Mouse (Mus musculus) megakaryocyte progenitor cell, adult 5-6 weeks (primary cell): ENCODE data around the gene Mrps18c. TPM values are rescaled to one million over a fixed set of nuclear protein-coding genes. Genes with fewer than 3 reads are reported as not detected.
A peak's percentile ranks its signal among the peaks of the same experiment; 100 is the strongest.

Source experiments
- ATAC-seq: replicated peaks from 2 replicates; pipeline ENCODE4 v1.8.0; 2016; ENCODE audit warnings: mild to moderate bottlenecking, moderate TSS enrichment, inconsistent platforms; ENCODE audit not compliant: poor library complexity
- total RNA-seq, 2 experiments: library from RNA; stranded (forward) in 1 of 2; stranded (reverse) in 1 of 2; fragments of 157-497, 149-512 nt in 1 of 2; fragments of 200-1000 nt in 1 of 2; gene quantifications; 2 replicates each; pipeline versions ENCODE4 v1.2.3 to v1.2.4; 2015 to 2017

The Mrps18c gene
- total RNA-seq (2015): 97.1 and 108 TPM in 2 replicates
- 176 and 192 TPM in 2 replicates for total RNA-seq (2017)

DNA sequence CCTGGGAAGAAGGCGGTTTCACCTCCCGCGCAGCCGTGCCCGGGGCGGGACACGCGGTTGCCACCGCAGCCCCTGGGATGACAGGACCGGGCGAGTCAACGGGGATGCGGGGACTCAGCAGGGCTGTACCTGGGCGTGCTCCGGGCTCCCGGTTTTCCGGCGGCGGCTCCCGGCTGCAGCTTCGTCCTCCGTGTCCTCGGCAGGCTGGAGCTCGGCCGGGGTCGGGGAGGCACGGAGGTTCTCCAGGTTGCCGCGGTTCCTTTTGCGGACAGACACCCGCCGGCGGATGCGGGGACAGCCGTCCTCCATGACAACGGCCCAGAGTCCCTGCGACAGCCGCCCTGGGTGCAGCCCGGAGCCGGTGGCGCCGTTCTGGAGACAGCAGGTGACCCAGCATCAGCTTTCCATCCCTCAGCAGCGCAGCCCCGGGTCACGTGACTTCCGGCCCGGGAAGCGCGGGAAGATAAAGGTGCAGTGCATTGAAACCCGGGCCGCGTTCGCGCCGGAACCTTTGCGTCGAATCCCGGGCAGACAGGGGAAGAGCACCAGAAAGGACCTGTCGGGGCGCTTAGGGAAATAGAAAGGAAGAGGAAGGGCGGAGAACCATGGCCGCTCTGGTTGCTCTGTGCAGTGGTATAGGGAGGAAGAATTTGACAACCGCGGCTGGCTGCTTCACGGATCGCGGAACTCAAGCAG lies at the start of gene Mrps18c, which contains the start of gene Helq:
TSS of gene Mrps18c (plus strand) at position 463 of the 696 bp plus-strand sequence.
TSS of gene Helq (minus strand) at position 434 of the 696 bp plus-strand sequence.
- peak; percentile 99 for ATAC-seq

DNA sequence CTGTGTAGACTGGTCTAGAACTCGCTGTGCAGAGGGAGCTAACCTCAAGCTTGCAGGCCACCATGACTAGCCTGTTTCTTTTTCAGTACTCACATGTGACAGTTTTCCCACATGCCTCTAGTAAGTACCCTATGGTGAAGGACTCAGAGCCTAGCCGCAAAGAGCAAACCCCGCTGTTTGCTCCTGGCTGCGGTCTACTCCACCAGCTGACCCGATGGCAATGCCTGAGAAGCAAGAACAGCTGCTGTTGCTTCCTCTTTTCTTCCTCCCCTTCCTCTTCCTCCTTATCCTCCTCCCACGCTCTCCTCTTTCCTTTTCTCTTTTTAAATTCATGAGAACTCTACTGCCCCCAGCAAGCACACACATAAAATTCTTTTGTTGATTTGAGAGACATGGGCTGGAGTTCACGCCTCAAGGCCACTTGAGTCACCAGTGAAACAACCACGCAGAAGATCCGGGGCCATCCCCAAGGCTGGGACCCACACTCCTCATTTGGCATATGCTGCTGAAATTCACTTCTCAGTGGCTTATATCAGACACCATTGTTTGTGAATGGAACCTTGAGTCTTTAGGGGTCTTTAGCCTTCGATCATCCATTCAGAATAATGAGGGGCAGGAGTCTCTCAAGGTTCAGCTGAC lies 47.7 kb upstream of the Mrps18c start:
- peak; percentile 97 for ATAC-seq

DNA sequence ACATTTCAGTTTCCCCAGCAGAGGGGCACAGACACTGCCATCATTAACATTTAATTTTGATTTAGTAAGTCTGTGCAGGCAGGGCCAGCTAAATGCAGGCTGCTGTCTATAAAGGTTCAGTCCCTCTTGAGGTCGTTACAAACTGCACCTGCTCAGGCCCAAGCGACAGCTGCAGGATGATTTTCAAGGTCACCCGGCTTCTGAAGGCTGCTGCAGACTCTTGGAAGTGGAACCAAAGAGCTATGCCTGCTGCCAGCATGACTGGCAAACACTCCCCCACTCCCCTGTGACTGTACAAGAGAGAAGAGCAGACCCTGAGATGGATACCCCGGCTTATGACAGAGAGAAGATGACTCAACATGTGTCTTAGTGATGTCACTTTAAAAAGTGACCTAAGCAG lies 46.8 kb upstream of the Mrps18c start:
- ATAC-seq: no peak

DNA sequence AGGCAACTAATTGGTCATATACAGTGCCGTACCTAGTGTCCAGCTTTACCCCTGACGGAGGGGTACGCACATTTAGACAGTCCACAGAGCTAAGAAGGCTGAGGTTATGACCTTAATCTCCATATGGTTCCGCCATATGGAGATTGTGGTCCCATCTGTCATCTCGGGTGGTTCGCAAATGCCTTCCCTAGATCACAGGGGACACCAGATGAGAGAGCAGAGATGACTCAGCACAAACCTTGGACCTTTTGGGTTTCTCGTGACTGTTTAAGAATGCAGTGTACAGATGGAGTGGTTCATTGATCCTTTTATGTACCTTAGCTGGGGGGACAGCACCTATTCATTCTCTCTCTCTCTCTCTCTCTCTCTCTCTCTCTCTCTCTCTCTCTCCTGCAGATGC lies 45.0 kb upstream of the Mrps18c start:
- ATAC-seq: peak; percentile 35

DNA sequence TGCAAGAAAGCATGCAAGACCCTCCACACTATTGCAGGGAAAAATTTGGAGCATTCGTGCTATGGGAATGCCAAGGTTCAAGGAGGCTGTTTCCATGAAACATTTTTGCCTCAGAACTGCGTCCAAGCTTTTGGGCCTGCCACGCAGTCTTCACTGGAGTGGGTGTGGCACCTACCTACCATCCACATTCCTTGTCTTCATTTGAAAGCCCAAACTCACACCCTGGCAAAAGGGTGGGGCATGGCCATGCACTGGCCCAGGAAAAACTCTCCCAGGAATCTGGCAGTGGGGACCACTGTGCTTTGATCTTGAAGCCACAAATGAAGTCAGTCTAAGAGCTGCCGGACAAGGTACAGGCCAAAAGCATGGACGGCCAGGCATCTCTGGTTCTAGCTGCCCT lies 40.3 kb upstream of the Mrps18c start:
- no peak for ATAC-seq

DNA sequence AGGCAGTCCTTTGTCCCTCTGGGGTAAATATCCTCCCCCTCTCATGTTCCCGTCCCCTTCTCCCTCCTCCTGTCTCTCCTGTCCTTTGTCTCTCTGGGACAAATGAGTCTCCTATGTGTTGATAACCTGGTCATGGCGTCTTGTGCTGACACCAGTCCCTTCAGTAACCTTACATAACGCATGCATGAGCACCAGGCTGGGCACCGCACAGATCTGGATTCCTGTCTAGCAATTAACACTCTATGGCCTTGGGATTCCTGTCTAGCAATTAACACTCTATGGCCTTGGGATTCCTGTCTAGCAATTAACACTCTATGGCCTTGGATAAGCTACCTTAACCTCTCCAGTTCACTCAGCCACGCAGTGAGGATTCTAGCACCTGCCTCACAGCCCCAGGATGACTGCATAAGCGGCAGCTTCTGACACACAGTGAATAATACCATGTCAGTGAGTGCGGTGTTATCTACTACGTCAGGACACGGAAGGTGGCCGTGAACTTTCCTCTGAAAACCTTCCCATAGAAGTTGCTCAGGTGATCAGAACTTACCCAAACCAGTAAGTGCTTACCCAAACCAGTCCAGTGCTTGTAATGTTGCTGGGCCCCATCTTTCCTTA lies 38.3 kb upstream of the Mrps18c start:
- ATAC-seq: no peak

DNA sequence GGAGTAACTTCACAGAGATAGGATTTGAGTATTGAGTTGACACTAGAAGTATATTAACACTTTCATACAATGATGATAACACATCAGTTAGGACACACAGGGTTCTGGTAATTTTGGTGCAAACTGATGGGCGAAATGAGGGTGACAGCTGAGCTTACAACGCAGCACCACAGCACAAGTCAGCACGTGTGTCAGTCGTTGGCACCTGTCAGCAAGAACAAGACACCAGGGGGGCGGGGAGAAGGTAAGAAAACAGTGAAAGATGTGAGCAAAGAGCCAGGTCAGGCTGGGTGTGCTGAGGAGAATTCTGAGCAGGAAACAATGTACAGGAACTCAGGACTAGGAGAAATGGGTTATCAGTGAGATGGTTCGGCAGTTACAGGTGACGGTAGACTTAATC lies 36.7 kb upstream of the Mrps18c start:
- ATAC-seq: no peak

DNA sequence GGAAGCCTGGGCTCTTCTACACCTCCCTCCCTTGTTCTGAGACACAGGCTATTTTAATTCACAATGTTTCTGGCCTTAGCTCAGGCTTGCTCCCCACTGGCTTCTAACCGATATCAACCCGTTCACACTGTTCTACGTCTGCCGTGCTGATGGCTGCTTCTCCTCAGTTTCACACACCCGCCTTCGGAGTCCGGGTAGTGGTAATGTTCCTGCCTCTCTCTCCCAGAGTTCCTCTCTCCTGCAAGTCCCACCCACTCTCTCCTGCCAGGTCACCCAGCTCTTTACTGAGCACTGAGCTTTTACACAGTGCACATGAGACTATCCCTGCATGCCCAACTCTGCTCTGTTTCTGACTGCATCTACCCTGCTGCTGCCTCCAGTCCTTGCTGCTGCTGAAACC lies 32.4 kb upstream of the Mrps18c start:
- no peak for ATAC-seq

DNA sequence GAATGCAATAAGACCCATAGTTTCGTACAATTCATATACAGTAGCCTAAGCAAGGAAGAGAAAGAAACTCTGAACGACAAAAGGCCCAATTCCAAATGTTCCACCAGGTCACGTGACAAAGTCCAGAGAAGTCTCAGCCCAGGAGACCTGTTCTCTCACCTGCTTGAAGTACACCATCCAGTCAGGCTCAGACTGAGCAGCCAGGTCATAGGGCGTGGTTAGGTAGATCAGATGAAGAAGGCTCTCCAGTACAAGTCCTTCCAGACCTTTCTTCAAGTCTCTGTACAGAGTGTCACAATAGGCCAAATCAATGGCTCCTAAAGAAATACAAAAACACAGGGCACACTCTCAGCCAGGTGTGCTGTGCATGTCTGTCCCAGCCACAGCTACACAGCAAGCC lies 26.9 kb upstream of the Mrps18c start:
- no peak for ATAC-seq

DNA sequence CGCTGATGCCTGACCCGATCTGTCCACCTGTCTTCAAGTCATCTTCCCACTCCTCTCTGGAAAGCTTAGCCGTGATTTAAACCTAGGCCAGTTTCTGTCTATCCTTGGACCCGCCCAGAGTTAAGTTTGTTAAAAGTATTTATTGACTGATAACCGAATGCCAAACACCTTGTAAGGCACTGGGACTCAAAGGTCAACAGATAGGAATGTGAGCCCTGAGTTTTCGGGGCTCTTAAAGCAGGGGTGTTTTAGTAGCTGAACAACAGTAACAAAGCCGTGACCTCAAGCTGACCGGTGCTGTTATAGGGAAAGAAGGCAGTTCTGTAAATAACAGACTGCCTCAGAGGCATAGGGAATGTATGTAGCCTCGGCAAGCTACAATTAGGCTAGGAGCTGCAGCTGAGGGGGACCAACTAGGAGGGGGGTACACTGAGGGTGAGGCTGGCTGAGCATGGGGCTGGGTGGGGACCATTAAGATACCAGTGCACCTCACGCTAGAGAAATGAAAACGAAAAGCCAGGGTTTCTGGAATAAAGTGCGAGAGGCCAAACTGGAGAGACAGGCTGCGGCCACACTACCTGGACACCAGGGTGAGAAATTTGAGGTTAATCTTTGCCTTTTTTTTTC lies 22.5 kb upstream of the Mrps18c start:
- ATAC-seq: no peak

DNA sequence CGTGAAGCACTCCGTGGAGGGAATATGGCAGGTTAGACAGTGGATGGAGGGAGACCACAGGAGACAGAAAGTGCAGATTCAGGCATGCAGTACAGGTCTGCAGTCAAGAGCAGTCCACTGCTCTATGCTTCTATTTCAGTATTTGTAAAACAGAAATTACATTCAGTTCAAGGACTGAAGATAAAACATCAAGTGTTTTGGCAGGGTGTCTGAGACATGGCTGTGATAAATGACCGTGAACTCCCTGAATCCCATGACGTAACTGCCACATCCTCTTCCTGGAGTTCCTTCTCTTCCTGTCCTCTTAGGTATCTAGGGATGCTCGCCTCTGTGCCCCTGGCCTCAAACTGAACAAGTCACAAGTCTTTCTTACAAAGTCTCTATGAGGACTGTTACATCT lies 21.5 kb upstream of the Mrps18c start:
- ATAC-seq: no peak

DNA sequence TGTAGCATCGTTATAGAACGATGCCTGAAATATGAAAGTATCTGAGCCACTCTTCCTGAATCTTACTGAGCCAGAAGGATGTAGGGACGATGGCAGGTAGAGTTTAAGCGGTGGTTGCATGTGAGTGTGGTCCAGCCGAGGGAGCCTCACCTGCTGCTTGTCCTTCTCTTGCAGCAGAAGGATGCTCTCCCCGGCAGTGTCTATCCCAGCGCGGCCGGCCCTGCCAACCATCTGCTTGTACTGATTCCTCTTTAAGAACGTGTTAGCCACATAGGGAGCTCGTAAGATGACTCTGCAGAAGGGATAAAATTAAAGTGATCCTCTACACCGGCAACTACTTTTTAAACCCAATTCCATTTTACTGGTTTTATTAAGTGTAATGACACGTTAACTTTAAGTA lies 19.4 kb upstream of the Mrps18c start:
- no peak for ATAC-seq

DNA sequence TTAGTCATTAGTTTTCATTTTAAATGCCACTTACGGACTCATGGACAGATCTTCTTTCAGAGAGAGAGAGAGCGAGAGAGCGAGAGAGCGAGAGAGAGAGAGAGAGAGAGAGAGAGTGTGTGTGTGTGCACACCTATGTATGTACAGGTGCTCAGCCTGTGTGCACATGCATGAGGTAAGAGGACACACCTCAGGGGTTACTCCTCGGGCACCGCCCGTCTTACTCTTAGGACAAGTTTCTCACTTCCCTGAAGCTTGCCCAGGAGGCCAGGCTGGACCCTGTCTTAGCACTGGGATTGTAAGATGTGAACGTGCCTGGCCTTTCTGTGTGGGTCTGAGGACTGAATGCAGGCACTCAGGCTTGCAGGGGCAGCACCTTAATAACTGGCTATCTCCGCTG lies 10.9 kb upstream of the Mrps18c start:
- no peak for ATAC-seq

DNA sequence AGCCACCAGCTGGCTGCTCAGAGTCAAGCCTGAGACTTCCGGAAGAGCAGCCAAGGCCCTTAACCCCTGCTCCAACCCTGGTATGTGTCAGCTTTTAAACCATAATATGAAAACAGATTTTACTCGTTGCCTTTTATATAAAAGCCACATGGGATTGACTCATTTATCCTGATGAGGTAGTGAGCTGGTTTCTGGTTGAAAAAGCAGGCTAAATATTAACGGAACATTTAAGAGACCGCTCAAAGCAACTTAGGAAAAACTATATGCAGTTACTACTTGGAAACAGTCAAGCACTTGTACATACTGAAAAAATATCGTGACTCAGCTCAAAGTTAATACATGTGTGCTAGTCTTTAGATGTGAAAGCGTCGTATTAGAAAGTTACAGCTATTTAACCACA lies 6.2 kb upstream of the Mrps18c start:
- ATAC-seq: no peak

DNA sequence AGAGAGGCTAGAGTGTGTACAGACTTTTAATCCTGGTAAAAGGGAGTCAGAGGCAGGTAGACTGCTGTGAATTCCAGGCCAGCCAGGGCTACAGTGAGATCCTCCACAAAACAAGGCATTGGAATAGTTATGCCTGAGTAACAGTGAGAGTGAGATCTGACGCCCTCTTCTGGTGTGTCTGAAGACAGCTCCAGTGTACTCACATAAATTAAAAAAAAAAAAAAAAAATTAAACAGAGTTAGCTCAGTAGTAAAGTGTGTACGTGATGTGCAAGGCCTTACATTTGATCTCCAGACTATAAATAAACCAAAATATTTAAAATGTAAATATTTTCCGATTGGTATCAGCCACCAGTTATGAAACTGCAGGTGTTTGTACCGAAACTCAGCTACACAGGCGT lies 4.3 kb upstream of the Mrps18c start:
- no peak for ATAC-seq

DNA sequence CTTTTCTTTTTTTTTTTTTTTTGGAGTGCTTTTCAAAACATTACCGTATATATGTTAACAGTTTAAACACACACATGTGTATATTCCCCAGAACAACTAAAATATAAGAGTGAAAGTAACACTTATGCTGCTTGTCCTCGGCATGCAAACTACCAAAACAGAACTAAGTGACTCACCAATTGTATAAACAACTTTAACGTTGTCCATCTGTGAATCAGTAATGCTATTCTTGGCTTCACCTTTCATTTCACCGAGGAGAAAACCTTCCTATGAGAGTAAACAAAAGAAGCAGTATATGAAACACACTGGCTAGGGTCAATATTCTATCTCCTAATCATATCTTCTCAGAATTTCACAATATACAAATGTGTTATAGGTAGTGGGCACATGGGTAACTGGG lies 19.9 kb downstream of the Mrps18c start:
- no peak for ATAC-seq

DNA sequence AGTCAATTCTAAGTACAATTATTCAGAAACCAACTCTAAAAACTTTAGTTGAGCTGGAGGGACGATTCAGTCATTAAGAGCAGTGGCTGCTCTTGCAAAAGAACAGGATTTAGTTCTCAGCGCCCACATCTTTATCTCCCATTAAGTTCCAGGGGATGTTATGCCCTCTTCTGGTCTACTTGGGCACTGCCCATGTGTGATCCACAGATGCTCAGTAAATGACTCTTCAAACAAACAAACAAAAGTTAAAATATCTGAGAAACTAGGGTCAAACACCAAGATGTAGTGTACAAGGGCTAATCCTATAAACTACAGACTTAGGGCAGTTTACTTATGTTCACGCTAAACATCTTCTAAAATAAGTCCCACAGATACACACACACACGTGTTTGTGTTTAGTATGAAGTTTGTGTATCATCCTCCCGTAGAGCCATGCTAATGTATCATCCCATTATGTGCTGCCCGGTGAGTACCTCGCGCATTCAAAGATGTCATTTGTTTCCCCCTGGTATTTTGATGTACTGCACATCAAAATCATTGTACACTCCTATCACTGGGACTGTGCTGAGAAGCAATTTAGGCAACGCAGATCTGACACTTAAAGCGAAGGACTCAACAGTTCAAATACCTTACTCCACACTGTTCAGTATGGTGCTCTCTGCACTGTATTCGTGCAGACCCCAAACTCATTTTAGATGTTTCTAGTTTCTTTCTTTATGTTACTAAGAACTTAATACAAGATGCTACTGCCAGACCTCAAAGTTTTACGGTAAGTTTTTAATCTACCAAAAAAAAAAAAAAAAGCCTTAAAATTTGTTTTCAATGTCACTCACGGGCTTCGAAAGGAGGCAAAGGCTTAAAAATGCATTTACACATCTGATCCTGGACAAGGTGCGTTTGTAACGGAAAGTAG lies 21.4 kb downstream of the Mrps18c start:
- ATAC-seq: peak; percentile 56

DNA sequence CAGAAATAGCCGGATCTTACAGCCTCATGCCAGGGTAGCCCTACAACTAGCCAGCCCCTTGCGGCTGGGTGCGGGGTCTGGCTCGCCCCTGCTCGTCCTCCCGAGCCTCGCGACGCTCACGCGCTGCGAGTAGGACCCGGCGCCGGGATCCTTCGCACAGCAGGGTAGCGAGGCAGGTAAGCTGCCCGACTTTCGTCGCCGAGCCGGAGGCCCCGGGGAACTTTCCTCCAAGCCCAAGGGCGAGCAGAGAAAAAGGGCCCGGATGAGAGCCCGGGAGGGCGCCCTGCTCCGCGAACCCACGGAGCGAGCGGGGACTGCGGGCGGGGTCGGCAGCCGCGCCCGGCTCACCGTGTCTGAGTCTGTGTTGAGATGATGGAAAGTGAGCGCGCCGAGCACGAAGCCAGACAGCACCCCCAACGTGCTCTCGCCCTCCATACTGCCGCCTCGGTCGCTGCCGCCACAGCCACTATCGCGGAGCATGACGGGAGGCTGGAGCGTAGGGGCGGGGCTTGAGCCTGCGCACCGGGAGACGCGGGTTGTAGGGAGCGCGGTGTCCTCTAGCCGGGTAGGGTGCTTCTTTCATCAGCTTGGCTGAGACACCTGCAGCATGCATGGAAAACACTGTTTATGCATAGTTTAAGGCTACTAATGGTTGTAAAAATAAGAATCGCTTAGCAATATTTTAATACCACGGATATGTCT lies 22.2 kb downstream of the Mrps18c start, which contains the start of gene Abraxas1:
TSS of gene Abraxas1 (minus strand) at position 483 of the 702 bp plus-strand sequence.
- peak; percentile 97 for ATAC-seq

DNA sequence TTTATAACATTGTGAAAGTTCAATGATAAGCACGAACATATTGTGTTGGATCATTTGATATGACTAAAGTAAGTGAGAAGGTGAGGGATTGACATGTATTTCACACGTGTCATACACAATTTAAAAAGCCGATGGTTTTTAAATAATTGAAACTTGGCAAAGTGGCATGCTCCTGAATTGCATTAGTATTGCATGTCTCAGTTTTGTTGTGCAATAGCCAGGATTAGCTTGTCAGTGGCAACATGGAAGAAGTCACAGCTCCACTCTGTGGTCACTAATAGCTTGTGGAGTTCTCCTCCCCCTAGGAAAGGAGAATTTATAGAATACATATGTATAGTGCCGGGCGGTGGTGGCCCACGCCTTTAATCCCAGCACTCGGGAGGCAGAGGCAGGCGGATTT lies 22.9 kb downstream of the Mrps18c start:
- peak; percentile 55 for ATAC-seq

DNA sequence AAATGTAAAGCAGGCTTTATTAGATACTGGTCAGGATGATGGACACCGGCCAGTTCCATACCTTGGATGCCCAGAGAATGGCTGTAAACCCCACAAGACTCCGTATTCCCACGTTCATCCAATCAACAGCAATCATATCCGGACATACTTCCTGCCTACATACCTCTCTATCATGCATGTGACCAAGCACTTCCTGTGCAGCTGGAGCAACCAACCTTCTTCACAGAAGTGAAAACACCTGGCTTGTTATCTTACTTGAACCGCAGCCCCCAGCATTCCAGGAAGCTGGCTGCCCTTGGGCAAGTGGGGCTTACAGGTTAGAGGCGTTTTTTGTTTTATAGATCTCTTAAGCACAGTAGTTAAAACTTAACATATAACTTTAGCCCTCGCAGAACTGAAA lies 24.4 kb downstream of the Mrps18c start:
- ATAC-seq: no peak
